Mouse (Mus musculus): ENCODE measurements at regions not wholly inside any gene's neighbourhood (a gene's known extent, or its start where the extent isn't known, plus 50 kb on each side); places are given as distances from the start of the nearest gene placed in this dataset.

- TF ChIP-seq CHD2 (IDR thresholded peaks at IDR 0.05; ENCODE audit: low read depth, low read length) = no peak
- TF ChIP-seq MAFK (IDR thresholded peaks at IDR 0.05; ENCODE audit: insufficient read depth, low read depth, low read length) = no peak
Observed at GRCm38 (mm10) chr9:98714661-98715060, 113.2 kb upstream of the Mrps22 start.

Measured in ES-E14 (cell line).